Mouse (Mus musculus): ENCODE measurements around the gene Limd1.

Limd1 gene

DNA sequence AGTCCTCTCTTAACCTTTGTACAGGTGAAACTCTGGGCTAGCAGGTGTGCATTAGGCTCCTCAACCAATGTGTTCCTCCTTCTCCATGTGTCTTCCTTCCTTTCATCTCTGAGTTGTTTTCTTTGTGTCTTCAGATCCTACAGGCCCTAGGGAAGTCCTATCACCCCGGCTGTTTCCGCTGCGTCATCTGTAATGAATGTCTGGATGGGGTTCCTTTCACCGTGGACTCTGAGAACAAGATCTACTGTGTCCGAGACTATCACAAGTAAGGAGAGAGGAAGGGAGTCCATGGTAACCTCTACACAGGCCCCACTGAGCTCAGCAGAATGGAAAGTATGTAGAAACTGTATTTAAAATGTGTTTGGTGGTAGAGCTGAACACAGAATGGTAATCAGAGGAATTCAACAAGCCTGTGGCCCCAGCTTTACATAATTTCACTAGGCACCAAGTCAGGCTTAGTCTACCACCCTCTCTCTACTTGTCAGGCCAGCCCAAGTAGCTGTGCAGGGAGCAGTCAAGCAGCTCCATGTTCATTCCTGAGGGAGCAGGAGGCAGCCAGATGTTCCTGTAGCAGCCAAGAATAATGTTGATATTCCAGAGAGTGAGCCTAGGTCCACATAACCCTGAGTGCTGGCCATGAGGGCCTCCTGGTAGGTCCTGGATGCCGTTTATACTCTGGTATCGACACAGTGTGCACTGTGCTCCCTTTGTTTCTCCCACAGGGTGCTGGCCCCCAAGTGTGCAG is 38.3 kb downstream of the Limd1 start:
- no peak for DNase-seq (ENCODE audit: inconsistent ontology term)

DNA sequence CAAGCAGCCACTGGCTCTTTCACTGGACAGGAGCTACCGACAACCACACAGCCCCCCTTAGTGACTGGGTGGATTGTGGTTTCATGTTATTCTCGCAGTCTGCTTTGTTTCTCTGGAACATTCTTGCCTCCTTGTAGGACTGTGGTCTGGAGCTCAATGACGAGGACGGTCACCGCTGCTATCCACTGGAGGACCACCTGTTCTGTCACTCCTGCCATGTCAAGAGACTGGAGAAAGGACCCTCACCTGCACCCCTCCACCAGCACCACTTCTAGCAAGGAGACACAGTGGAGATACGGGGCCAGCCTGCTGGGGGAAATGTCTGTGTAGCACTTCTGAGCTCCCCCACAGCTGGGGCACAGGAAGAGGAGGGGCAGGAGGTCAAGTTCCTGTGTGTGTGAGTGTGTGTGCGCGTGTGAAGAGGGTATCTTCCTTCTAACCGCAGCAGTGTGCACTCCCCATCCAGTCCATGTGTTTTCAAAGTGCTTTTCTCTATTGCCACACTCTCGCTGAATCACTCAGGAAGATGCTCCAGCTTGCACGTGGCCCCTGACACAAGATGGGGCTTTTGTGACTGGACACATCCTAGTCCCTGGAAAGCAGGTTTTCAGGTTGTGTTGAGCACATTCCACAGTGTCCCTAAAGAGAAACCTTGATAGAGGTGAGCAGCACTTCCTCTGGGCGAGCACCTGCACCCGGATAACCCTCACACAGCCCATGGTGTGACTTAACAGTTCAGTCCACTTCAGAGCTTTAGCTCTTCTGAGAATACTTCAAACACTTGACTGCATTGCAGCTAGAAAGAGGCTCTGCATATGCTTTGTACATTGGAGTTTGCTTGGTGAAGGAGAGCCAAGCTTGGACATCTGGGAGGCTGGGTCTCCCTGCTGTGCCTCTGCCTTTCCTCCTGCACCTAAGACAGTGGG is 40.7 kb downstream of the Limd1 start:
- no peak for DNase-seq (ENCODE audit: inconsistent ontology term)

- DNase-seq (ENCODE audit: inconsistent ontology term) = no peak
These were observed 42.2 kb downstream of the Limd1 start for GRCm38 (mm10) chr9:123520735-123521134.

GRCm38 (mm10) chr9:123523676-123524075 is 45.2 kb downstream of the Limd1 start:
- no peak for DNase-seq (ENCODE audit: inconsistent ontology term)

GRCm38 (mm10) chr9:123525095-123525494 is 46.6 kb downstream of the Limd1 start:
- no peak for DNase-seq (ENCODE audit: inconsistent ontology term)

DNA sequence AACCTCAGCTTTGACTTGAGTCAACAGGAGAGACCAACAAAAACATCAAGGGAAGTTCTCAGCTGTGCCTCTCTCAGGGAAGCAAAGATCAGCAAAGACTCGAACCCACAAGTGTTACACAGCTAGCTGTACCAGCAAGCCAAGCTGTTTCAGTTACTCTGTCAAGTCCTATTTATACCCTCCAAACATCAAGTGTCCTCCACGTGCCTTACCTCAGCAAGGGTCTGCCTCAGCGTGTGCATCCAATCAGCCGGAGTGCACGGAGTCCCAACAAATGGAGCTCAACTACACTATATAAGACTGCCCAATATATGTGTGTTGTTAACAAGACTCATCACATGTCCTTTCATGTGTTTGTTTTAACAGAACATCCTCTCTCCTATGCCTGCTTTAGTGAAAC is 48.0 kb downstream of the Limd1 start:
- DNase-seq (ENCODE audit: inconsistent ontology term) = no peak

DNA sequence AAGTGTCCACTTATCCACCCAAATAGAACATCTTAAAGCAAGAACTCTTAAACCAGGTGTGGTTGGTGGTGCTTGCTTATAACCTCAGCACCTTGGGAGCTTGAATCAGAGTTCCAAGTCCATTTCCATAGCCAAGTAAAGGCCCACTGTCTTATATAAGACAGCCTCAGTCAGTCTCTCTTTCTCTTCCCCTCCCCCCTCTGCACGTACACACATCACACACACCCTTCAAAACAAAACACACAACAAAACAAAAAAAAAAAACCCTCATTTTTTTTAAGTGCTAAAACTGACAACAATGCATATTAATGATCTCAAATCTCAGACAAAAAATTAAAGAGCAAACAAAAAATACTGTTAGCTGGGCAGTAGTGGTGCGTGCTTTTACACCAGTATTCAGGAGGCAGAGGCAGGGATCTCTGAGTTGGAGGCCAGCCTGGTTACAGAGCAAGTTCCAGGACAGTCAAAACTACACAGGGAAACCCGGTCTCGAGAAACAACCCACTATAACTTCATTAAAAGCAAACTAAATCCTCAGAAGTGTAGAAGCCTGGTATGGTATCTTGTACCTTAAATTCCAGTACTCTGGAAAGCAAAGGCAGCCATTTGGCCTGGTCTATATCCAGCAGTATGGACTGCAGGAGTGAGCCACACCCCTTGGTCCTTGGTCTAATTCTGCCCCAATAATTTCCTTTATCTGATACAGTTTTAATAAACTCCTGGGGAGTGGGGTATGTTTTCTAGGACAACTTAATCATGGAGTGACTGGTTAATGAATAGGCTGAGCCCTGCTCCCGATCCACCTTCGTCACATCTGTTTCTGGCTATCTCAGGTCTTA is 49.8 kb downstream of the Limd1 start:
- DNase-seq (ENCODE audit: inconsistent ontology term) = no peak

DNA sequence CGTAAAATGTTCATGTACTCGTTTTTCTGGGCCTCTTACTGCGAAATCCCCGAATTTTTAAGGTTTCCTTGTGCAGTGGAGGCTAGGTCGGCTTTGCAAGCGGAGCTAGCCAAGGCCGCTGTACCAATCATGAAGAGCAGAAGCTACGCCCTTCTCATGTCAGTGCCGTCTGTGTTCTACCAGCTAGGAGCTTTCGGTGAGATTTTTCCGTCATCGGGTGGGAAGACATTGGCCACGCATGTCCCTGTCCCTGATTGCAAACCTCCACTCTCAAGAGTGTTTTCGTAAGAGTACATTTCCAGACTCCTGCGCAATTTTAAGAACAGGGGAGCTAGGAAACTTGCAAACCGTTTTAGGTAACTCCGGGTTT is 50.4 kb downstream of the Limd1 start:
- no peak for DNase-seq (ENCODE audit: inconsistent ontology term)

DNA sequence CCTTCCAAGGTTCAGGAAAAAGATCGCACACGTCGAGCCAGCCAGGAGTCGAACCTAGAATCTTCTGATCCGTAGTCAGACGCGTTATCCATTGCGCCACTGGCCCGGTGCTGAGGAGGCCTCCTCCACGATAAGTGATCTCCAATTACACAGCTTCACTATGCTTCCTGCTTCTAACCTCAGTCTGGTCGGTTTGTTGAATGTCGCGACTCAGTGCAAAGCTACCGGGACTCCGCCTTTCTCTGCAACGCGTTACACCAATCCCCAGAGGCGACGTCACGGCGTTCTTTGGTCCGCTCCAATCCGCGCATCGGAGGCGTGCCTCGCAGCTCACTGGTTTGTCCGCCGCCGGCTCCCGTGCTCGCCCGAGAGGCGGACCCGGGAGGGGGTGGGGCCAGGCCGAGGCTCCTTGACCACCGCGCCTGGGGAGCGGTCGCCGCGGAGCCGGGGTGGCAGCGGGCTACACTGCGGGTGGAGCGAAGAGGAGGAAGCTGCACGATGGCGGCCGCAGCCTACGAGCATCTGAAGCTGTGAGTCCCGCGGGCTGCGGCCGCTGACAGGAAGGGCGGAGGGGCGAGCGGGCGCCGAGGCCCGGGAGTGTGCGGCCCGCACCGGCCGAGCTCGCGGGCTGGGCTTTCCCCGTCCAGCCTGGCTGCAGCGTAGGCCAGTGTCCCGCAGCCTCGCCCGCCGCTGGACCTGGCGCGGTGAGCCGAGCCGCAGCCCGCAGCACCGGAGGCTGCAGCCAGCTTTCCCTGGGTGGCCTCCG is 51.1 kb downstream of the Limd1 start, which contains the start of gene Sacm1l:
Gene Sacm1l, plus strand, starts transcription at position 368 of the 766 bp plus-strand sequence.
- DNase-seq (ENCODE audit: inconsistent ontology term) = peak; percentile 98

- DNase-seq (ENCODE audit: inconsistent ontology term) = no peak
These were observed 51.6 kb downstream of the Limd1 start for GRCm38 (mm10) chr9:123530158-123530475.

DNA sequence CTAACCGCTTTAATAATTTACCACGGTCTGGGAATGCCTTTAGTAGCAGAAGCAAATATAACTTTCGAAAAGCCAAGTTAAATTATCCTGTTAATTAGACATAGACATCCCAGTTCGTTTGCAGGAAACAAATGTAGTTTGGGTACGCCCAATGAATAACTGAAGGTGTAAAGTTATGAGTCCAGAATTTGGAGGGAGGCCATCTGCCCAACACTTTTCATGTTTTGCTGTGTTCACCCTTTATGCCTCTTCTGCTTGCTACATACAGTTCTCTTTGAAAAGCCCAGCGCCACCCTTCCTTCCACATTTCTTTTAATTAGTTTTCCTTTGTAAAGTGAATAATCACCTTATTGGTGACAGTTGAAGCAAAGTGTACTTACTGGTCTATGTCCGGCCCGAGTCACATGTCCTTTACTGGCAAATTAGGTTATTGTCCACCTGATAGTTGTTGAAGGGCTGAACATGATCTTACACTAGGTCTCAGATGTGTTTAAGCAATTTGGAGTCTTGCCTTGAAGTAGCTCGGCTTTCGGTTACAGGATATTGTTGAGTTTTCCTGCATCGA is 52.1 kb downstream of the Limd1 start:
- peak; percentile 29 for DNase-seq (ENCODE audit: inconsistent ontology term)

GRCm38 (mm10) chr9:123531234-123531633 is 52.7 kb downstream of the Limd1 start:
- no peak for DNase-seq (ENCODE audit: inconsistent ontology term)

- no peak for DNase-seq (ENCODE audit: inconsistent ontology term)
These were observed 58.1 kb downstream of the Limd1 start for GRCm38 (mm10) chr9:123536613-123537012.

- DNase-seq (ENCODE audit: inconsistent ontology term) = no peak
These were observed 59.7 kb downstream of the Limd1 start for GRCm38 (mm10) chr9:123538189-123538588.

DNA sequence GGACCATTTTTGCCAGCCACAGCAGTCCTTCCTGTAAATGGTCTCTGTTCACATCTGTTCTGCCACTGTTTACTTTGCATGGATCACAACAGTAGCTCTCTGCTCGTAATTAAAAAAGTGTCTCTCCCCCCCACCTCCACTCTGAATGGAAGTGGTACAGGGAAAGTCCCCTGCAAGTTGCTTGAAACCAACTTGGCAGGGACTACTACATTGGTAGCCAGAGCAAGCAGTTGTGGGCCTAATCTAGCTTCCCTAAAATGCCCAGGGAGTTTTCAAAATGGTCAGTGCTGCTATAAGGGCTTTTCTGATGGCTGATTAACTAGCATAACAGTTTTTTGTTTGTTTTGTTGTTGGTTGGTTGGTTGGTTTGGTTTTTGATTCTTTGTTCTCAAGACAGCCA is 60.6 kb downstream of the Limd1 start:
- DNase-seq (ENCODE audit: inconsistent ontology term) = peak; percentile 25

GRCm38 (mm10) chr9:123539823-123540222 is 61.3 kb downstream of the Limd1 start:
- DNase-seq (ENCODE audit: inconsistent ontology term) = no peak

DNA sequence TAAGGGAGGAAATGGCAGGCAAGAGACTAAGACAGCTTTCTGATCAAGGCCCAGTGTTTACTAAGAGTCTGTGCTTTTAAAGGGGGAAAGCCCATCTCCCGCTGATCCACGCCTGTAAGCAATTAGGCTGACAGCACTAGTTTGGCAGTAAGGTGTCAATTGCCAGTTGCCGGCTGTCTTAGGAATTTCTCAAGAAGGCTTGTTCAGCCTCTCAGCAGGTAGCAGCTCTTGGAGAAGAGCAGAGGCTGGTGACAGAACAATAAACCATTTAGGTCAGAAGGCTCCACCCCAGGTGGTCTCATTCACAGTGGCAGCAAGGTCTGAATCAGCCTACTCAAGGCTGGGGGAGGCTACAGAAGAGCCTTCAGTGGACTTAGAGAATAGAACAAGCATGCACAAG is 76.1 kb downstream of the Limd1 start:
- DNase-seq (ENCODE audit: inconsistent ontology term) = peak; percentile 29
